8 mouse cellular contexts compared by ENCODE assay signal in genomic region chr1:119328921-119329692, GRCm38 (mm10).
A peak's percentile ranks its signal among the peaks of the same experiment; 100 is the strongest.
DNase-seq lines count a peak whose midpoint lies in the region; ATAC-seq lines count a peak whose summit lies in the region.

No protein-coding gene starts in this region.

- no peak for ATAC-seq in heart, embryonic 13.5 days (ENCODE audit: extremely low read depth, insufficient number of reproducible peaks, low FRiP score, low TSS enrichment)
- peak; percentile 63 for ATAC-seq in embryonic facial prominence, embryonic 11.5 days (replicated peaks; ENCODE audit: insufficient number of reproducible peaks, low FRiP score, low TSS enrichment, low read depth)
- peak; percentile 76 for ATAC-seq in midbrain, embryonic 16.5 days
- no peak for ATAC-seq in megakaryocyte-erythroid progenitor cell, adult 5-6 weeks (replicated peaks; ENCODE audit: low FRiP score, low TSS enrichment, poor library complexity, severe bottlenecking)

- H3K4me3 ChIP-seq in heart, embryonic 13.5 days = no peak overlapping the region
- H3K4me3 ChIP-seq in embryonic facial prominence, embryonic 11.5 days (ENCODE audit: low read depth, low read length) = no peak overlapping the region
- H3K4me3 ChIP-seq in midbrain, embryonic 16.5 days (ENCODE audit: low read depth, low read length) = no peak overlapping the region

- peak overlapping the region; percentile 24; the same call in 1 of the 2 replicates for H3K9ac ChIP-seq in heart, embryonic 13.5 days
- no peak overlapping the region for H3K9ac ChIP-seq in embryonic facial prominence, embryonic 11.5 days (replicated peaks; ENCODE audit: low read length)
- 0 out of 2 replicates have a peak overlapping the region, but pooled peaks have one; percentile 15 for H3K9ac ChIP-seq in midbrain, embryonic 16.5 days (ENCODE audit: low read depth, low read length)

- no peaks in the 10 kb centered on the region for H3K9me3 ChIP-seq in heart, embryonic 13.5 days
- no peaks in the 10 kb centered on the region for H3K9me3 ChIP-seq in embryonic facial prominence, embryonic 11.5 days (replicated peaks; ENCODE audit: control insufficient read depth, low read length)
- H3K9me3 ChIP-seq in midbrain, embryonic 16.5 days (replicated peaks; ENCODE audit: control insufficient read depth, low read length, poor library complexity, severe bottlenecking) = no peaks in the 10 kb centered on the region

- 29% methylated on average over 15 of the region's 15 CpGs for WGBS in heart, embryonic 13.5 days
- WGBS in embryonic facial prominence, embryonic 11.5 days = 10% methylated on average over 15 of the region's 15 CpGs
- WGBS in midbrain, embryonic 16.5 days = 6% methylated on average over 15 of the region's 15 CpGs

- H3K27me3 ChIP-seq in heart, embryonic 13.5 days (replicated peaks) = peaks cover 26% of the 10 kb centered on the region
- 0 out of 2 replicates have a peak, but pooled peaks cover 3% of the 10 kb centered on the region for H3K27me3 ChIP-seq in embryonic facial prominence, embryonic 11.5 days (ENCODE audit: control insufficient read depth, insufficient read depth, low read length)
- H3K27me3 ChIP-seq in midbrain, embryonic 16.5 days (ENCODE audit: control insufficient read depth, insufficient read depth, low read depth, low read length) = no peaks in the 10 kb centered on the region

- H3K4me1 ChIP-seq in heart, embryonic 13.5 days = no peaks in the 10 kb centered on the region
- no peaks in the 10 kb centered on the region for H3K4me1 ChIP-seq in embryonic facial prominence, embryonic 11.5 days (ENCODE audit: control insufficient read depth, insufficient read depth, low read length)
- H3K4me1 ChIP-seq in midbrain, embryonic 16.5 days (ENCODE audit: control insufficient read depth, insufficient read depth, low read length) = peaks cover 10% of the 10 kb centered on the region

- H3K27ac ChIP-seq in heart, embryonic 13.5 days (replicated peaks) = no peak overlapping the region
- H3K27ac ChIP-seq in embryonic facial prominence, embryonic 11.5 days (replicated peaks; ENCODE audit: low read depth, low read length) = no peak overlapping the region
- H3K27ac ChIP-seq in midbrain, embryonic 16.5 days (ENCODE audit: low read length) = peak overlapping the region; percentile 66

- no peak for DNase-seq in heart, adult 8-10 months (ENCODE audit: low spot score)
- peak; percentile 40 for DNase-seq in embryonic facial prominence, embryonic 11.5 days (ENCODE audit: low spot score)
- peak; percentile 28 for DNase-seq in kidney, adult 11 months
- peak; percentile 11 to 46 for DNase-seq in left cerebral cortex, postnatal 25 days (ENCODE audit: low spot score in 2 of 2)
- no peak for DNase-seq in thymus, postnatal 36 days

- intact Hi-C loops in left cerebral cortex, postnatal 25 days (cut with DNase I) = no loop called here

- no peak overlapping the region for H3K4me2 ChIP-seq in heart, embryonic 13.5 days
- no peak overlapping the region for H3K4me2 ChIP-seq in embryonic facial prominence, embryonic 11.5 days (ENCODE audit: low read depth, low read length)
- H3K4me2 ChIP-seq in midbrain, embryonic 16.5 days (ENCODE audit: low read length) = no peak overlapping the region

- no peaks in the 10 kb centered on the region for H3K36me3 ChIP-seq in heart, embryonic 13.5 days
- no peaks in the 10 kb centered on the region for H3K36me3 ChIP-seq in embryonic facial prominence, embryonic 11.5 days (replicated peaks; ENCODE audit: control insufficient read depth, insufficient read depth, low read depth, low read length)
- no peaks in the 10 kb centered on the region for H3K36me3 ChIP-seq in midbrain, embryonic 16.5 days (ENCODE audit: control insufficient read depth, insufficient read depth, low read length)

Comparison
In these comparisons a context has a peak if more than half of its experiments do, and no peak if none do; other contexts are left out.
1. ATAC-seq: peak in embryonic facial prominence, embryonic 11.5 days (single experiment) and midbrain, embryonic 16.5 days (single experiment); none in heart, embryonic 13.5 days (single experiment) and megakaryocyte-erythroid progenitor cell, adult 5-6 weeks (single experiment).
2. DNase-seq: peak in embryonic facial prominence, embryonic 11.5 days (single experiment), kidney, adult 11 months (single experiment) and left cerebral cortex, postnatal 25 days (2 of 2); none in heart, adult 8-10 months (single experiment) and thymus, postnatal 36 days (0 of 2).